Mouse (Mus musculus): ENCODE measurements at regions not wholly inside any gene's neighbourhood (a gene's known extent, or its start where the extent isn't known, plus 50 kb on each side); places are given as distances from the start of the nearest gene placed in this dataset.

DNA sequence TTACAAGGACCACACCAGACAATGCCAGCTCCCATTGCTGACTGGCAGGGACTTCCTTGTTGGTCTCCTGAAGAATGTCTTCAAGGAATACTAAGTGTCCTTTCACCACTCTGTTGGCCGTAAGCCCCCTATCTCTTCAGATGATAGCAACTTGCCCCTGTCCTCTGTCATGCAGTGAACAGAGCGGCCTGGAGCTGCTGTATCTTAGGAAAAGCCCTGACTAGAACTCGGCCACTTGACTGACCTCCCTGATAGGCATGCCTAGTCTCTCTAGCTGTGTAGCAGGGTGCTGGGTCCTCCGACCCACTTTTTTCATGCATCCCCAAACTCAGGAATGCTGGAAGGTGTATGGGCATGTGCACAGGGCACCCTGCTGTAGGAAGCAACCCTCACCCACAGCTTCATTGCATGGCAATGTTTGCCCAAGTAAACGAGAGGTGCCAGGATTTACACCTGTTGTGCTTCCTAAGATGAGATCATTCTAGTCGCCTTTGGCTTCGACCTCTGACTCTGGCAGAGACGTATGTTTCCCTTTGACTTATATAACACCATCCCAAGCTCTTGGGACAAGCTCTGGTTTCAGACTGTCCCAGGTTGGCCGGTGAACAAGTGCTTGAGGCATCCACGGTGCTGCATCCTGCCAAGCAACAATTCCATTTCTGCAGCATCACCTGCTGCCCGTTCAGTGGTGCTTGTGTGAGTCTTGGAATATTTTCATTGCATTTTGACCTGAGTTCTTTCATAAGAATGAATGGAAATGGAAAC lies 145.1 kb downstream of the Zfp36l1 start:
- no peak for DNase-seq (ENCODE audit: low spot score)
- Histone ChIP-seq H3K9me3 (replicated peaks) (peaks cover 3% of the 10 kb centered on the region), H3K36me3 (replicated peaks) (no peaks in the 10 kb centered on the region), H3K4me3 (ENCODE audit: low read depth, low read length) (no peak overlapping the region), H3K27me3 (ENCODE audit: insufficient read depth, low read length) (peaks cover 45% of the 10 kb centered on the region), H3K4me1 (ENCODE audit: insufficient read depth, low read depth, low read length) (peaks cover 44% of the 10 kb centered on the region)
- ATAC-seq (ENCODE audit: extremely low read depth, insufficient number of reproducible peaks, low FRiP score, poor library complexity, severe bottlenecking), result no peak
- no peak for TF ChIP-seq TAL1 (conservative IDR thresholded peaks at IDR 0.05; ENCODE audit: low read depth, low read length)
- no peak for TF ChIP-seq POLR2AphosphoS5 (IDR thresholded peaks at IDR 0.05; ENCODE audit: insufficient replicate concordance, low read depth, low read length)
- TF ChIP-seq GATA2 (IDR thresholded peaks at IDR 0.05; ENCODE audit: borderline replicate concordance, low read depth, low read length), result no peak
- TF ChIP-seq GATA1 (IDR thresholded peaks at IDR 0.05; ENCODE audit: borderline replicate concordance, low read length), result no peak

DNA sequence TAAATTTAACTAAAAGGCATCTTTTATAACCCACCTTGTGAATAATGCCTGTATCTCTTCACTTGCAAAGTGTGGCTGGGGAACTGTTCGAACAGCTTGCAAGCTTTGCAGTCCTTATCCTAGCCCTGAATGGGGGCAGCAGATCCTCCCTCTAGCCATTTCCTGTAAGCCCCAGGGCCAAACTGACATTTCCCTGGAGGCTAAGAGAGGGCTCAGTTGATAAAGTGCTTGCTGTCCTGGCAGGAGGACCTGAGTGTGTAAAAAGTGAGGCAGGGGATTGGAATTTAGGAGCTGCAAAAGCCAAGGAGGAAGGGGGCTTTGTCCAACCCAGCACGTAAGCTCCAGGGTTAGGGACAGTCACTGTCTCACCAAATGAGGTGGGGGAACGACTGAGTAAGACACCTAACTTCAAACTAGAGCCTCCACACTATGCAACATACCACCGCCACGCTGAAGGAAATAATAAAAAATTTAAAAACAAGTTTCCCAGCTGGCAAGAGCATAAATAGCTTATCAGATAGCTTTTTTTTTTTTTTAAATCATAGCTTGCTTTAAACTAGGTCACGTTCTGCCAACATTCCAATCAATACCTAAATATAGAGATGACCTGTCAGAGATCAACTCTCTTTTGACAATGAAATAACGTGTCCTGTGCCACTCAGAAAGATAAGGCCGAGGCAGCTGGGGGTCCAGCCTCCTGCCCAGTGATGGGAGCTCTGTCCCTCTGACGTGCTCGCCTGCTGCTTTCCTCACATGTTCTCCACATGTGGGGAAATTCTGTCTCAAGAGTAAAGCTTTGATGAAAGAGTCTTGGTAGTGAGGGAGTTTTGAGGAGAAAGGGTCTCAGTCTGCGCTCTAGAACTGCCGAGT lies 146.0 kb downstream of the Zfp36l1 start:
- H3K36me3 ChIP-seq (replicated peaks), result no peaks in the 10 kb centered on the region
- peaks cover 53% of the 10 kb centered on the region for H3K27me3 ChIP-seq (ENCODE audit: insufficient read depth, low read length)
- no peak overlapping the region for H3K4me3 ChIP-seq (ENCODE audit: low read depth, low read length)
- H3K9me3 ChIP-seq (replicated peaks), result no peaks in the 10 kb centered on the region
- DNase-seq (ENCODE audit: low spot score), result no peak
- H3K4me1 ChIP-seq (ENCODE audit: insufficient read depth, low read depth, low read length), result peaks cover 39% of the 10 kb centered on the region
- TF ChIP-seq POLR2AphosphoS5 (IDR thresholded peaks at IDR 0.05; ENCODE audit: insufficient replicate concordance, low read depth, low read length) (no peak), GATA2 (IDR thresholded peaks at IDR 0.05; ENCODE audit: borderline replicate concordance, low read depth, low read length) (no peak), TAL1 (conservative IDR thresholded peaks at IDR 0.05; ENCODE audit: low read depth, low read length) (no peak), GATA1 (IDR thresholded peaks at IDR 0.05; ENCODE audit: borderline replicate concordance, low read length) (no peak), CTCF (IDR thresholded peaks at IDR 0.05; ENCODE audit: low read depth, low read length) (no peak)
- no peak for ATAC-seq (ENCODE audit: extremely low read depth, insufficient number of reproducible peaks, low FRiP score, poor library complexity, severe bottlenecking)

DNA sequence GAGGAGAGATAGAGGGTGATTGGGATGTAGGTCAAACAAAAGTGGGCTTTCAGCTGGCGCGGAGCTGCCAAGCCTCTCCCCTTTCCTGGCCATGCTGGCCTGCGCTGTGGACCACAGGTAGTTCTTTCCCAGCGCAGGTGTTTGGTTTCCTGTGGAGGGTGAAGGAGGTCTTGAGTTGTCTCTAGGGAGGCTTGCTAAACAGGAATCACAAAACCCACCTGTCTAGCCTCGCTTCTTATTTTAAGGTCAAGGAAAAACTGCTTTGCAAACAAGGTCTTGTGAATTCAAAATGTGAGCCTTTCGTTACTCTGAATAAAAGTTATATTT lies 146.6 kb downstream of the Zfp36l1 start:
- Histone ChIP-seq H3K36me3 (replicated peaks) (no peaks in the 10 kb centered on the region), H3K4me1 (ENCODE audit: insufficient read depth, low read depth, low read length) (peaks cover 34% of the 10 kb centered on the region)

DNA sequence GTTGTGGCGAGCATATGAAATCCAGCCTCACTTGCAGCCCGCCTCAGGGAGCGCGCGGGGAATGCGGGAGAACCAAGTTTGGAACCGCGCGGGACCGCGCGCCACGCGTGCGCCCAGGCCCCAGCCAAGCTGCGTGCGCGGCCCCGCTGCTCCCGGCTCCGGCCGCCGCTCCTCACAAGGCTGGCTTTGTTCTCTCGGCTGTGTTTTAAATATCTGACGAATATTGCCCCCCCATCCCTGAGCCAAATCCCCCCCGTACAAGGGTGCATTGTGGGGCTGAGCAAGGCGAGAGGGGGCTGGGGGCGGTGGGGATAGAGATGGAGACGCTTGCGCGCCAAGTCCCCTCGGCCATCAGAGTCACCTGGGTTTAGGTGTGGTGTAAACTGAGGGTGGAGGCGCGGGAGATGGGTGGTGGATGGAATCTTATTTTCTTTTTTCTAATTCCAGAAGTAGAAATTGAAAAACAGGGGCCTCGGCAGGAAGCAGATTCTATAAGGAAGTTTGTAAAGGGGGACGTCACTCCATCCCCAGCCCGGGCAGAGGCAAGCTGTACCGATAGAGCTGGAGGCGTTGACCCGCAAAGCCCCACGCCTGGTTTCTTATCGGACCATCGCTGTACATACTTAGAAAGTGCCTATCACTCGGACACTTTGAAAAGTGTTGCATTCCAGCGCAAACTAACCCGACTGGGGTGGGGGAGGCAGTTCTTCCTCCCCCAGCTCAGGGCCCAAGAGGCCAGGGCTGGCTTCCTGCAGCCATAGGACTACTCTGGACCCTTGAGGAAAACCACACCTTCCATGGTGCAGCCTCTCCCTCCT lies 147.1 kb downstream of the Zfp36l1 start:
- TF ChIP-seq GATA1 (IDR thresholded peaks at IDR 0.05; ENCODE audit: borderline replicate concordance, low read length) (no peak), CTCF (IDR thresholded peaks at IDR 0.05; ENCODE audit: low read depth, low read length) (no peak), POLR2AphosphoS5 (IDR thresholded peaks at IDR 0.05; ENCODE audit: insufficient replicate concordance, low read depth, low read length) (no peak), TAL1 (conservative IDR thresholded peaks at IDR 0.05; ENCODE audit: low read depth, low read length) (no peak), GATA2 (IDR thresholded peaks at IDR 0.05; ENCODE audit: borderline replicate concordance, low read depth, low read length) (no peak)
- Histone ChIP-seq H3K9me3 (replicated peaks) (no peaks in the 10 kb centered on the region), H3K36me3 (replicated peaks) (no peaks in the 10 kb centered on the region), H3K4me3 (ENCODE audit: low read depth, low read length) (no peak overlapping the region; the same call in 1 of the 2 replicates), H3K4me1 (ENCODE audit: insufficient read depth, low read depth, low read length) (peaks cover 29% of the 10 kb centered on the region), H3K27me3 (ENCODE audit: insufficient read depth, low read length) (peaks cover 64% of the 10 kb centered on the region)
- no peak for DNase-seq (ENCODE audit: low spot score)
- no peak for ATAC-seq (ENCODE audit: extremely low read depth, insufficient number of reproducible peaks, low FRiP score, poor library complexity, severe bottlenecking)

More for the DNA sequence above, 146.6 kb downstream of the Zfp36l1 start:
- Histone ChIP-seq H3K9me3 (replicated peaks) (no peaks in the 10 kb centered on the region), H3K4me3 (ENCODE audit: low read depth, low read length) (no peak overlapping the region), H3K27me3 (ENCODE audit: insufficient read depth, low read length) (peaks cover 58% of the 10 kb centered on the region)
- DNase-seq (ENCODE audit: low spot score) (no peak), ATAC-seq (ENCODE audit: extremely low read depth, insufficient number of reproducible peaks, low FRiP score, poor library complexity, severe bottlenecking) (no peak)
- no peak for TF ChIP-seq GATA2 (IDR thresholded peaks at IDR 0.05; ENCODE audit: borderline replicate concordance, low read depth, low read length)
- no peak for TF ChIP-seq POLR2AphosphoS5 (IDR thresholded peaks at IDR 0.05; ENCODE audit: insufficient replicate concordance, low read depth, low read length)
- TF ChIP-seq GATA1 (IDR thresholded peaks at IDR 0.05; ENCODE audit: borderline replicate concordance, low read length), result no peak
- no peak for TF ChIP-seq CTCF (IDR thresholded peaks at IDR 0.05; ENCODE audit: low read depth, low read length)
- no peak for TF ChIP-seq TAL1 (conservative IDR thresholded peaks at IDR 0.05; ENCODE audit: low read depth, low read length)

DNA sequence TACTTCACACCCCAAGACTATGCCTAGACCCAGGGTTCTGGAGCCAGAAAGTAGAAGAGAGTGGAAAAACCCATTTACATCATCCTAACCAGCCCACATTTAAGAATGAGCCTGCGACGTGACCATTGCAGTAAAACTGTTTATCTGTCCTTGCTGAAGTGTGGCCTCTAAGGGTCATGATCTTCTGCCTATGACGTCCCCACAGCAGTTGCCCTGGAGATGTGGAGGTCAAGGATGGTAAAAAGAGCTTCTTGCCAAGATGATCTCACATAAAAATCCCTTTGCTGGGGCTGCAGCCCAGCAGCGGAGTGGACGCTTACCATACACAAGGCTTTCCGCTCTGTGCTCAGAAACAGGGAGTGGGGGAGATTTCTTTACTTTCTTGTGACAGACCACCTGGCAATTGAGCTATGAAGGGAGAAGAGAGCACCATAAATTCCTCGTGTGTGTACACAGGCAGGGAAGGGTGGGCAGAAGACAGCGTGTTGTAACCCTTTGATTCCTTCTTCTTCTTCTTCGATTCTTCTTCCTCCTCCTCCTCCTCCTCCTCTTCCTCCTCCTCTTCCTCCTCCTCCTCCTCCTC lies 149.3 kb downstream of the Zfp36l1 start:
- ATAC-seq (ENCODE audit: extremely low read depth, insufficient number of reproducible peaks, low FRiP score, poor library complexity, severe bottlenecking), result no peak
- Histone ChIP-seq H3K4me3 (ENCODE audit: low read depth, low read length) (no peak overlapping the region), H3K27me3 (ENCODE audit: insufficient read depth, low read length) (peaks cover 77% of the 10 kb centered on the region), H3K4me1 (ENCODE audit: insufficient read depth, low read depth, low read length) (peaks cover 42% of the 10 kb centered on the region), H3K9me3 (replicated peaks) (no peaks in the 10 kb centered on the region), H3K36me3 (replicated peaks) (no peaks in the 10 kb centered on the region)
- DNase-seq (ENCODE audit: low spot score), result no peak
- no peak for TF ChIP-seq GATA1 (IDR thresholded peaks at IDR 0.05; ENCODE audit: borderline replicate concordance, low read length)
- TF ChIP-seq POLR2AphosphoS5 (IDR thresholded peaks at IDR 0.05; ENCODE audit: insufficient replicate concordance, low read depth, low read length), result no peak
- no peak for TF ChIP-seq CTCF (IDR thresholded peaks at IDR 0.05; ENCODE audit: low read depth, low read length)
- no peak for TF ChIP-seq TAL1 (conservative IDR thresholded peaks at IDR 0.05; ENCODE audit: low read depth, low read length)
- TF ChIP-seq GATA2 (IDR thresholded peaks at IDR 0.05; ENCODE audit: borderline replicate concordance, low read depth, low read length), result no peak
